Mouse (Mus musculus) adrenal gland, adult (tissue): ENCODE results near the gene 2310002L09Rik.
"Not testable (repeated sequence)": the region's sequence is repeated elsewhere in the genome, so short reads cannot be mapped to it uniquely, and the experiment has no call there.

Experiments
- DNase-seq, 2 experiments: peaks; one replicate each; pipeline ENCODE4 v3.0.0; 2022 to 2023; ENCODE audit warnings: low spot score in 1 of 2; ENCODE audit not compliant: inconsistent age in 2 of 2

2310002L09Rik gene

DNA sequence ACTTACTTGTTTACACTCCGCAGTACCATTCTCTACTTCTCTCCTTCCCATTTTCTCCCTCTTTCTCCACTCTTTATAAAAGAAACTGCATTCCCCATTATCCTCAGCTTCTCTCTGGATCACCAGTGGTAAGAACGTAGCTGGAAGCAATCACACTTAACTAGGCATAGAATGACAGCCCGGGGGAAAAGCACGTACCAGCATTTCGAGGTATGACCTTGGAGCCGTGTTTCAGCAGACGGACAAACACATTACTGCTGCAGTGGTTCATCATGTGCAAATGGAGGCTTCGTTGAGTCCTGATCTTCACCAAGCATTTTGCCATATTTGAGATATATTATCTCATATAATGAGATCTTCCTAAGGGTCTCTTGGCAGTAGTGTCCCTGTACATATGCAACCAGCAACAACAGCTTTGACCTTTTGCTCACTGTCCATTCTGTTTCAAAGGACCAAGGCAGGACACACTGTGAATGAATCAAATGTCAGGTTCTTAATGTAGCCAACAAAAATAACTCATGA lies at the start of gene 2310002L09Rik:
TSS of gene 2310002L09Rik (minus strand) at position 472 of the 522 bp plus-strand sequence.
- DNase-seq: no peak

DNA sequence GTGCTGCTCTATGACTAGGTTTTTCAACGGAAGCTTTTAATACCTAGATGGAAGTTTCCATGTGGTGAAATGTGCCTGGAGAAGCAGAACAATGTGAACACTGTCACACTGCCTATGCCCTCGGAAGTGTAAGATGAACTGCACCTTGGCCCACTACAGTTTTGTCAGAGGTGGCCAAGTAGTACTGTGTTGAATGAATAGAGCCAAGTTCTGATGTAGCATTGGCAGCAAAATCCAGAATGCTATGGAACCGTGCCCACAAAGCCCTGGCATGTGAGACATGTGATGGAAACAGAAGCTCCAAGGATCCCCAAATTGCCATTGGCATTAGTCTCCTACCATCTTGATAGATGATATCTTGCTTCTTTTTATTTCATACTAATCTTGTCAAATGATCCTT lies 29.8 kb upstream of the 2310002L09Rik start:
- DNase-seq: no peak

DNA sequence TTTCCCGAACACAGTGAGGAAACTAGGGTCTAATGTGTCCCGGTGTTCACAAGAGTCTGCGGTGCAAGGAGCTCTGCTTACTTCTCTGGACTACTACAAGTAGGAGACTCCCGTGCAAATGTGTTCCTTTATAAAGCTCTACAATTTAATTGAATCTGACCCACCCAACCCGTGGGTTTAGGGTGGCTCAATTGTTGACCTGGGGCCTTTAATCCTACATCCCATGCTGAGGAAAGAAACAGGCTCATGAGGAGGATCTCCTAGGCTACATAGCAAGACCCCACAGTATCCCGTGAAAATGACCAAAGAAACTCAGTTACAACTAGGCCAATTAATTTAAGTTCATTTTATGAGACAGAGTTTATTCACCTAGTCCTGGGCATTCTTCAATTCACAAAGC lies 30.0 kb downstream of the 2310002L09Rik start, which contains the start of gene Gm11756:
TSS of gene Gm11756 (minus strand) at position 101 of the 400 bp plus-strand sequence.
- not testable (repeated sequence) for DNase-seq

DNA sequence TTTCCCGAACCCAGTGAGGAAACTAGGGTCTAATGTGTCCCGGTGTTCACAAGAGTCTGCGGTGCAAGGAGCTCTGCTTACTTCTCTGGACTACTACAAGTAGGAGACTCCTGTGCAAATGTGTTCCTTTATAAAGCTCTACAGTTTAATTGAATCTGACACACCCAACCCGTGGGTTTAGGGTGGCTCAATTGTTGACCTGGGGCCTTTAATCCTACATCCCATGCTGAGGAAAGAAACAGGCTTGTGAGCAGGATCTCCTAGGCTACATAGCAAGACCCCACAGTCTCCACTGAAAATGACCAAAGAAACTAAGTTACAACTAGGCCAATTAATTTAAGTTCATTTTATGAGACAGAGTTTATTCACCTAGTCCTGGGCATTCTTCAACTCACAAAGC lies 44.8 kb downstream of the 2310002L09Rik start, which contains the start of gene Gm13871:
TSS of gene Gm13871 (minus strand) at position 101 of the 400 bp plus-strand sequence.
- DNase-seq: not testable (repeated sequence)

DNA sequence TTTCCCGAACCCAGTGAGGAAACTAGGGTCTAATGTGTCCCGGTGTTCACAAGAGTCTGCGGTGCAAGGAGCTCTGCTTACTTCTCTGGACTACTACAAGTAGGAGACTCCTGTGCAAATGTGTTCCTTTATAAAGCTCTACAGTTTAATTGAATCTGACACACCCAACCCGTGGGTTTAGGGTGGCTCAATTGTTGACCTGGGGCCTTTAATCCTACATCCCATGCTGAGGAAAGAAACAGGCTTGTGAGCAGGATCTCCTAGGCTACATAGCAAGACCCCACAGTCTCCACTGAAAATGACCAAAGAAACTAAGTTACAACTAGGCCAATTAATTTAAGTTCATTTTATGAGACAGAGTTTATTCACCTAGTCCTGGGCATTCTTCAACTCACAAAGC lies 59.6 kb downstream of the 2310002L09Rik start, which contains the start of gene Gm11757:
TSS of gene Gm11757 (minus strand) at position 101 of the 400 bp plus-strand sequence.
- not testable (repeated sequence) for DNase-seq
